Mouse (Mus musculus) forebrain, embryonic 15.5 days (tissue): ENCODE results near the gene Mmp28. TPM values are rescaled to one million over a fixed set of nuclear protein-coding genes. Genes with fewer than 3 reads are reported as not detected.

Source experiments
- ATAC-seq: fragments of 200-750 bp; cut with Nextera tagmentation; replicated peaks from 2 replicates; pipeline ENCODE4 v1.8.0; 2017; ENCODE audit warnings: mild to moderate bottlenecking, moderate TSS enrichment, moderate library complexity
- H3K27ac ChIP-seq: fragments of 300-500 bp; sonication (generic); replicated peaks from 2 replicates; pipeline ENCODE4 v1.5.1; 2015; ENCODE audit warnings: mild to moderate bottlenecking, inconsistent platforms
- H3K27me3 ChIP-seq: fragments of 300-500 bp; sonication (generic); 2 replicates; pipeline ENCODE4 v1.6.1; 2015; ENCODE audit warnings: inconsistent platforms
- H3K36me3 ChIP-seq: fragments of 300-500 bp; sonication (generic); 2 replicates; pipeline ENCODE4 v1.6.1; 2015; ENCODE audit warnings: mild to moderate bottlenecking, inconsistent platforms
- H3K4me1 ChIP-seq: fragments of 300-500 bp; sonication (generic); 2 replicates; pipeline ENCODE4 v1.6.1; 2015; ENCODE audit warnings: inconsistent platforms
- H3K4me2 ChIP-seq: fragments of 300-500 bp; sonication (generic); replicated peaks from 2 replicates; pipeline ENCODE4 v1.6.1; 2015; ENCODE audit warnings: mild to moderate bottlenecking, inconsistent platforms
- H3K4me3 ChIP-seq: fragments of 300-500 bp; sonication (generic); 2 replicates; pipeline ENCODE4 v1.5.1; 2015; ENCODE audit warnings: mild to moderate bottlenecking, inconsistent platforms
- H3K9ac ChIP-seq: fragments of 300-500 bp; sonication (generic); replicated peaks from 2 replicates; pipeline ENCODE4 v1.6.1; 2015; ENCODE audit warnings: mild to moderate bottlenecking, inconsistent platforms
- H3K9me3 ChIP-seq: fragments of 300-500 bp; sonication (generic); 2 replicates; pipeline ENCODE4 v1.6.1; 2016; ENCODE audit warnings: inconsistent platforms
- WGBS: fragments of 180-500 bp; shearing (Covaris S2); methylation state at CpG from one replicate; pipeline ENCODE4 v1.1.7; 2015; ENCODE audit warnings: mixed read lengths; 5-methylcytosine and 5-hydroxymethylcytosine counted together
- polyA plus RNA-seq: library from polyadenylated mRNA; unstranded; fragments of >200 nt; fragmentation: Nextera tagmentation; extraction: Ambion mirVana; gene quantifications from 2 replicates; pipeline ENCODE4 v1.2.1, GENCODE M21; 2015

Gene Mmp28
- polyA plus RNA-seq, 1 experiment from 2014 or later: 2.7 TPM

DNA sequence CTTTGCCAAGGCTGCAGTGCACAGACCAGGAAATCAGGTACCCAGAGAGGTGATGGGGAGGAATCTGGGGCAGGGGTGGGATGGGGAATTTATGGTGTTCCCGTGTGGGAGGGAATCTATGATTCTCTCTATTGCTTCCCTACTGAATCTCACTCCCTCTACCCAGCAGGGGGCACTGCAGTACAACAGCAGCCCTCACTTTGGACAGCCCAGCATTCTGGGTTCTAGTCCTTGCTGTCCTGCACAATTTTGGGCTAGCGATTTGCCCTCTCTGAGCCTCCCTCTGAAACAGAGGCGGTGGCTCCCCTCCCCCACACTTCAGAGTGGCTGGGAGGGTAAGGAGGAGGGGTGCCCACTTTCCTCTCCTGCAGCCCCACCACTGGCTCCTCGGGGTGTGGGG lies 42.5 kb downstream of the Mmp28 start:
- 34% methylated on average over 4 of the region's 4 CpGs for WGBS
- H3K4me3 ChIP-seq: no peak overlapping the region
- no peak overlapping the region for H3K9ac ChIP-seq
- H3K27me3 ChIP-seq: peaks cover 30% of the 10 kb centered on the region
- no peak overlapping the region for H3K27ac ChIP-seq
- no peaks in the 10 kb centered on the region for H3K9me3 ChIP-seq
- H3K36me3 ChIP-seq: no peaks in the 10 kb centered on the region
- peaks cover 8% of the 10 kb centered on the region for H3K4me1 ChIP-seq
- H3K4me2 ChIP-seq: no peak overlapping the region
- ATAC-seq: no peak

GRCm38 (mm10) chr11:83418566-83418965 lies 44.3 kb downstream of the Mmp28 start:
- H3K9me3 ChIP-seq: no peaks in the 10 kb centered on the region
- H3K27ac ChIP-seq: no peak overlapping the region
- peak overlapping the region; percentile 43 for H3K4me2 ChIP-seq
- H3K9ac ChIP-seq: 0 out of 2 replicates have a peak overlapping the region, but pooled peaks have one; percentile 6
- peak overlapping the region; percentile 24 for H3K4me3 ChIP-seq
- peaks cover 30% of the 10 kb centered on the region for H3K27me3 ChIP-seq
- H3K4me1 ChIP-seq: peaks cover 8% of the 10 kb centered on the region
- 5% methylated on average over 38 of the region's 38 CpGs for WGBS
- ATAC-seq: peak; percentile 79
- no peaks in the 10 kb centered on the region for H3K36me3 ChIP-seq

- H3K36me3 ChIP-seq: no peaks in the 10 kb centered on the region
- H3K4me3 ChIP-seq: no peak overlapping the region
- no peak for ATAC-seq
- WGBS: 63% methylated on average over 7 of the region's 7 CpGs
- H3K9me3 ChIP-seq: no peaks in the 10 kb centered on the region
- H3K9ac ChIP-seq: no peak overlapping the region
- H3K27ac ChIP-seq: no peak overlapping the region
- H3K4me2 ChIP-seq: no peak overlapping the region
- peaks cover 30% of the 10 kb centered on the region for H3K27me3 ChIP-seq
- H3K4me1 ChIP-seq: peaks cover 8% of the 10 kb centered on the region
Measured at GRCm38 (mm10) chr11:83417708-83418107, 45.2 kb downstream of the Mmp28 start.

DNA sequence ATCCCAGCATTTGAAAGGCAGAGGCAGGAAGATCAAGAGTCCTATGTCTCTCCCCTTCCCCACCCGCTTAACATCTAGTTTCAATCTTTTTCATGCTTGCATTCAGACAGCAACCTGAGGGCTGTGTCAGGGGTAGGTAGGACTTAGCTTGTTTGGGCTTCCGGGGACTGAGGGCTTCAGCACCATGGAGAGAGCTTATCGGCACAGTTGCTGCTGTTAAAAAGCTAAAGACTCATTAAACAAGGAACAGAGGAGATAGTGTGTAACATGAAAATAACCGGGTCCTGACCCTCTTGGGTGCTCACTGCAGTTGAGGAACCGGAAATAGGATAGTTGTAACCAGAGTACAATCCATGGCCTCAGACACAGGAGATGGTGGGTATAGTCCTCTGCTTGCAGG lies 45.8 kb downstream of the Mmp28 start:
- Histone ChIP-seq H3K36me3 (no peaks in the 10 kb centered on the region), H3K4me1 (peaks cover 8% of the 10 kb centered on the region), H3K4me2 (no peak overlapping the region), H3K9ac (no peak overlapping the region), H3K9me3 (no peaks in the 10 kb centered on the region), H3K27me3 (peaks cover 27% of the 10 kb centered on the region), H3K4me3 (no peak overlapping the region), H3K27ac (no peak overlapping the region)
- no peak for ATAC-seq
- 12% methylated on average over 5 of the region's 5 CpGs for WGBS

- no peaks in the 10 kb centered on the region for H3K9me3 ChIP-seq
- H3K27me3 ChIP-seq: no peaks in the 10 kb centered on the region
- peak overlapping the region; percentile 91 for H3K9ac ChIP-seq
- no peaks in the 10 kb centered on the region for H3K36me3 ChIP-seq
- peak overlapping the region; percentile 76 for H3K4me2 ChIP-seq
- H3K27ac ChIP-seq: no peak overlapping the region
- WGBS: 31% methylated on average over 6 of the region's 6 CpGs
- ATAC-seq: no peak
- H3K4me3 ChIP-seq: peak overlapping the region; percentile 92
- H3K4me1 ChIP-seq: peaks cover 22% of the 10 kb centered on the region
Measured at GRCm38 (mm10) chr11:83410510-83410909, 52.4 kb downstream of the Mmp28 start.

GRCm38 (mm10) chr11:83409792-83410291 lies 53.0 kb downstream of the Mmp28 start:
- H3K9ac ChIP-seq: peak overlapping the region; percentile 91
- WGBS: under 1% methylated on average over 32 of the region's 40 CpGs
- H3K9me3 ChIP-seq: no peaks in the 10 kb centered on the region
- peaks cover 22% of the 10 kb centered on the region for H3K4me1 ChIP-seq
- peak overlapping the region; percentile 92 for H3K4me3 ChIP-seq
- H3K27ac ChIP-seq: peak overlapping the region; percentile 57
- no peaks in the 10 kb centered on the region for H3K36me3 ChIP-seq
- ATAC-seq: peak; percentile 46
- H3K27me3 ChIP-seq: no peaks in the 10 kb centered on the region
- H3K4me2 ChIP-seq: peak overlapping the region; percentile 76

DNA sequence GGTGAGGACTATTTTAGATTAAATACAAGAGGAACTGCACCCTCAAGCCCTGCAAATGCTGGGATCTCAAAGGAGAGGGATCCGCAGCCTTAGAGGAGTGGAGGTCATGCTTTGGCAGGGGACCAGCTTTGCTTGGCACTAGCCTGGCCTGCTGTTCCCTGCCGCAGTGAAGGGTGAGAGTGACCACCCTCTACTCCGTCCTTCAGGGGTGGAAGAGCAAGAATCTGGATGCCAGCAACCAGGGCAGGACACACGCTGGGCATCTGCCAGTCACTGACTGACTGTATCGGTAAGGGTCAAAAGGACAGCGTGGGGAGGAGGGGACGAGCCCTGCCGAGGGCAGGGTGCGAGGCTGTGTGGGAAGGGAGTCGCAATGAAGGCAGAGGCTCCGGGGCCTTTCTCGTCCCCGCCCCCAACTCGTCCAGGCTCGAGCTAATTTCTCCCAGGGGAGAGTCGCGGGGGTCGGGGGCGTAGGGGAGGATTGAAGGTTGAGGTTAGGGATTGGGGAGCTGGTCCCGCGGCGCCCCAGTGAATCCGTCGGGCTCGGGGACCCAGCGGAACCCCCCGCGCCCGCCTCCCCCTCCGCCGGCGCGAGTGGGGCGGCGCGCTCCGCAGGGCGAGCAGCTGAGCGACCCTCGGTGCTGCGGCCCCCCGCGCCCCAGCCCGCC lies 53.6 kb downstream of the Mmp28 start, which contains the start of gene Rasl10b:
Rasl10b (plus strand) TSS at position 51 of the 668 bp plus-strand sequence.
- ATAC-seq: peak; percentile 88
- Histone ChIP-seq H3K27me3 (no peaks in the 10 kb centered on the region), H3K27ac (peak within 1 kb of the TSS; percentile 57), H3K9ac (peak within 1 kb of the TSS; percentile 91), H3K36me3 (peaks cover 2% of the 10 kb centered on the region; the same call in 1 of the 2 replicates), H3K4me2 (peak within 1 kb of the TSS; percentile 76), H3K4me1 (peaks cover 22% of the 10 kb centered on the region), H3K9me3 (no peaks in the 10 kb centered on the region), H3K4me3 (peak within 1 kb of the TSS; percentile 92)
- under 1% methylated on average over 42 of the region's 44 CpGs for WGBS

DNA sequence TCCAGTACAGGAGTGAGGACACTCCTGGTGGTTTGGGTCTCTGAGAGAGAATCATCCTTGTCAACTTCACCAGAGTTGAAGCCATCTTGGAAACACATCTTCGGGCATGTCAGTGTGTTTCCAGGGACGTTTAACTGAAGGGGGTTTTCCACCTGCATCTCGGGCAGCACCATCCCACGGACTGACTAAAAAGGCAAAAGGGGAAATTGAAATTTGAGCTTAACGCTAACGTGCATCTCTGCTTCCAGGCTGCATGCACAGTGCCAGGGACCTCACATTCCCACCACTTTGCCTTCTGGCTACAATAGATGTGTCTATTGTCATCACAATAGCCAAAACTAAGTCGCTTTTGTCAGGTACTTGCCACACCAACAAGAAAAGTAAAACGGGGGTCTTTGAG lies 54.6 kb downstream of the Mmp28 start:
- H3K27ac ChIP-seq: no peak overlapping the region
- H3K4me1 ChIP-seq: peaks cover 22% of the 10 kb centered on the region
- no peaks in the 10 kb centered on the region for H3K27me3 ChIP-seq
- 50% methylated on average over 8 of the region's 8 CpGs for WGBS
- H3K4me2 ChIP-seq: no peak overlapping the region
- peaks cover 7% of the 10 kb centered on the region for H3K36me3 ChIP-seq
- no peak overlapping the region for H3K4me3 ChIP-seq
- no peak overlapping the region for H3K9ac ChIP-seq
- no peak for ATAC-seq
- H3K9me3 ChIP-seq: no peaks in the 10 kb centered on the region

- Histone ChIP-seq H3K27me3 (no peaks in the 10 kb centered on the region), H3K4me3 (no peak overlapping the region), H3K36me3 (peaks cover 24% of the 10 kb centered on the region), H3K27ac (no peak overlapping the region), H3K4me2 (no peak overlapping the region), H3K4me1 (peaks cover 21% of the 10 kb centered on the region), H3K9me3 (no peaks in the 10 kb centered on the region), H3K9ac (no peak overlapping the region)
- no peak for ATAC-seq
- WGBS: 76% methylated on average over 3 of the region's 3 CpGs
Measured at GRCm38 (mm10) chr11:83406391-83406790, 56.5 kb downstream of the Mmp28 start.

GRCm38 (mm10) chr11:83403787-83404186 lies 59.1 kb downstream of the Mmp28 start:
- Histone ChIP-seq H3K4me2 (no peak overlapping the region), H3K9me3 (no peaks in the 10 kb centered on the region), H3K4me1 (no peaks in the 10 kb centered on the region), H3K27me3 (no peaks in the 10 kb centered on the region), H3K36me3 (peaks cover 35% of the 10 kb centered on the region), H3K9ac (no peak overlapping the region), H3K4me3 (no peak overlapping the region), H3K27ac (no peak overlapping the region)
- WGBS: 83% methylated on average over 7 of the region's 7 CpGs
- ATAC-seq: no peak

- H3K4me2 ChIP-seq: no peak overlapping the region
- peaks cover 14% of the 10 kb centered on the region for H3K4me1 ChIP-seq
- H3K9me3 ChIP-seq: no peaks in the 10 kb centered on the region
- no peak overlapping the region for H3K27ac ChIP-seq
- H3K4me3 ChIP-seq: no peak overlapping the region
- H3K36me3 ChIP-seq: peaks cover 46% of the 10 kb centered on the region
- no peaks in the 10 kb centered on the region for H3K27me3 ChIP-seq
- no peak for ATAC-seq
- WGBS: 86% methylated on average over 5 of the region's 5 CpGs
- no peak overlapping the region for H3K9ac ChIP-seq
Measured at GRCm38 (mm10) chr11:83398724-83399123, 64.1 kb downstream of the Mmp28 start.

GRCm38 (mm10) chr11:83397626-83398025 lies 65.2 kb downstream of the Mmp28 start:
- no peak overlapping the region for H3K27ac ChIP-seq
- peaks cover 41% of the 10 kb centered on the region for H3K36me3 ChIP-seq
- no peak overlapping the region for H3K4me3 ChIP-seq
- no peak for ATAC-seq
- no peak overlapping the region for H3K9ac ChIP-seq
- WGBS: 92% methylated on average over 7 of the region's 7 CpGs
- no peak overlapping the region for H3K4me2 ChIP-seq
- no peaks in the 10 kb centered on the region for H3K9me3 ChIP-seq
- no peaks in the 10 kb centered on the region for H3K27me3 ChIP-seq
- peaks cover 14% of the 10 kb centered on the region for H3K4me1 ChIP-seq
